Mouse (Mus musculus) bone marrow macrophage, adult 2 months (primary cell): ENCODE measurements around the gene Catsperz. TPM values are rescaled to one million over a fixed set of nuclear protein-coding genes. Genes with fewer than 3 reads are reported as not detected.
A peak's percentile ranks its signal among the peaks of the same experiment; 100 is the strongest.

Experiments used
- H3K27ac ChIP-seq: 2 replicates; pipeline ENCODE4 v1.5.1; 2012; ENCODE audit warnings: low read depth, low read length; ENCODE audit not compliant: insufficient read depth
- H3K4me1 ChIP-seq: 2 replicates; pipeline ENCODE4 v1.6.1; 2012; ENCODE audit warnings: low read length; ENCODE audit not compliant: control insufficient read depth, insufficient read depth
- H3K4me3 ChIP-seq: 2 replicates; pipeline ENCODE4 v1.5.1; 2012; ENCODE audit warnings: mild to moderate bottlenecking, low read length, moderate library complexity; ENCODE audit not compliant: insufficient read depth
- CTCF ChIP-seq: IDR thresholded peaks from 2 replicates; pipeline ENCODE4 v1.5.1; 2012; ENCODE audit warnings: low read depth, mild to moderate bottlenecking, low read length, moderate library complexity
- POLR2A ChIP-seq: IDR thresholded peaks from 2 replicates; pipeline ENCODE4 v1.6.1; 2012; ENCODE audit warnings: mild to moderate bottlenecking, low read depth, low read length, borderline replicate concordance
- polyA plus RNA-seq: library from polyadenylated mRNA; stranded (reverse); fragments of >200 nt; gene quantifications from 2 replicates; pipeline ENCODE4 v1.2.4, GENCODE M21; 2012; ENCODE audit not compliant: missing spikeins, insufficient read depth, insufficient read length

Gene Catsperz
- polyA plus RNA-seq, 1 experiment = not detected

- H3K4me3 ChIP-seq = no peak overlapping the region
- H3K27ac ChIP-seq = no peak overlapping the region
- H3K4me1 ChIP-seq = no peaks in the 10 kb centered on the region; the same call in 1 of the 2 replicates
- TF ChIP-seq POLR2A (no peak), CTCF (no peak)
Observed at GRCm38 (mm10) chr19:6937541-6938465, 12.6 kb upstream of the Catsperz start.

- Histone ChIP-seq H3K4me3 (no peak overlapping the region), H3K27ac (no peak overlapping the region), H3K4me1 (no peaks in the 10 kb centered on the region; the same call in 1 of the 2 replicates)
- TF ChIP-seq POLR2A = no peak
- TF ChIP-seq CTCF = peak; percentile 70
Observed at GRCm38 (mm10) chr19:6936299-6936698, 11.1 kb upstream of the Catsperz start.

GRCm38 (mm10) chr19:6934195-6934977 lies 9.2 kb upstream of the Catsperz start, which contains the start of gene Kcnk4:
Kcnk4 (minus strand) TSS chr19:6934515.
- no peak for TF ChIP-seq POLR2A
- TF ChIP-seq CTCF = no peak
- Histone ChIP-seq H3K4me1 (no peaks in the 10 kb centered on the region), H3K4me3 (peak within 1 kb of the TSS; percentile 45), H3K27ac (no peak within 1 kb of the TSS)

GRCm38 (mm10) chr19:6933436-6934194 lies 8.4 kb upstream of the Catsperz start:
- H3K4me1 ChIP-seq = no peaks in the 10 kb centered on the region
- TF ChIP-seq POLR2A (no peak), CTCF (no peak)
- H3K27ac ChIP-seq = no peak overlapping the region
- H3K4me3 ChIP-seq = peak overlapping the region; percentile 45

- Histone ChIP-seq H3K4me1 (no peaks in the 10 kb centered on the region), H3K27ac (no peak overlapping the region), H3K4me3 (no peak overlapping the region)
- TF ChIP-seq POLR2A = no peak
- TF ChIP-seq CTCF = no peak
Observed at GRCm38 (mm10) chr19:6933102-6933435, 7.9 kb upstream of the Catsperz start.

- H3K4me1 ChIP-seq = no peaks in the 10 kb centered on the region
- no peak overlapping the region for H3K27ac ChIP-seq
- H3K4me3 ChIP-seq = no peak overlapping the region
- TF ChIP-seq POLR2A (no peak), CTCF (no peak)
Observed at GRCm38 (mm10) chr19:6932018-6932417, 6.8 kb upstream of the Catsperz start.

GRCm38 (mm10) chr19:6931002-6931401 lies 5.8 kb upstream of the Catsperz start:
- H3K4me3 ChIP-seq = no peak overlapping the region
- peaks cover 3% of the 10 kb centered on the region; the same call in 1 of the 2 replicates for H3K4me1 ChIP-seq
- TF ChIP-seq POLR2A (no peak), CTCF (no peak)
- H3K27ac ChIP-seq = no peak overlapping the region

- Histone ChIP-seq H3K4me1 (peaks cover 7% of the 10 kb centered on the region; the same call in 1 of the 2 replicates), H3K27ac (no peak overlapping the region), H3K4me3 (no peak overlapping the region)
- no peak for TF ChIP-seq CTCF
- no peak for TF ChIP-seq POLR2A
Observed at GRCm38 (mm10) chr19:6928080-6928479, 2.9 kb upstream of the Catsperz start.

- H3K27ac ChIP-seq = no peak overlapping the region
- no peak for TF ChIP-seq POLR2A
- no peak for TF ChIP-seq CTCF
- H3K4me3 ChIP-seq = no peak overlapping the region
- peaks cover 13% of the 10 kb centered on the region for H3K4me1 ChIP-seq
Observed at GRCm38 (mm10) chr19:6926559-6927255, 1.5 kb upstream of the Catsperz start.
